20 mouse cellular contexts compared by ENCODE assay signal in genomic region chr4:62991336-62991735, GRCm38 (mm10). TPM values are rescaled to one million over a fixed set of nuclear protein-coding genes. Genes with fewer than 3 reads are reported as not detected.
DNase-seq lines count a peak whose midpoint lies in the region; ATAC-seq lines count a peak whose summit lies in the region.
"Had no signal": no experiment of that assay in that cellular context is flagged by ENCODE, and none has a peak within 500 bp of the region (broad histone marks: within the 10 kb centered on the region; RNA-seq: fewer than 3 reads in every experiment).

No protein-coding gene starts in this region.

- 82% methylated on average over 11 of the region's 11 CpGs for WGBS in heart, embryonic 11.5 days (ENCODE audit: insufficient replicate concordance)
- WGBS in liver, embryonic 11.5 days, result 87% methylated on average over 11 of the region's 11 CpGs
- WGBS in liver, embryonic 12.5 days (ENCODE audit: insufficient replicate concordance), result 76% methylated on average over 11 of the region's 11 CpGs
- 87% methylated on average over 11 of the region's 11 CpGs for WGBS in kidney, embryonic 14.5 days

- no peaks in the 10 kb centered on the region for H3K27me3 ChIP-seq in heart, embryonic 11.5 days (ENCODE audit: control insufficient read depth, insufficient read depth, low read length)
- H3K27me3 ChIP-seq in liver, embryonic 11.5 days (replicated peaks; ENCODE audit: control insufficient read depth, insufficient read depth, low read length), result no peaks in the 10 kb centered on the region
- H3K27me3 ChIP-seq in liver, embryonic 12.5 days (replicated peaks), result no peaks in the 10 kb centered on the region
- no peaks in the 10 kb centered on the region for H3K27me3 ChIP-seq in kidney, embryonic 14.5 days (ENCODE audit: control insufficient read depth, insufficient read depth, low read length)
- H3K27me3 ChIP-seq: heart, embryonic 12.5 days; intestine, embryonic 15.5 days had no signal

- no peak for ATAC-seq in heart, embryonic 11.5 days (replicated peaks; ENCODE audit: insufficient number of reproducible peaks, low FRiP score, low TSS enrichment)
- ATAC-seq in liver, embryonic 11.5 days (replicated peaks; ENCODE audit: low FRiP score), result no peak
- ATAC-seq in liver, embryonic 12.5 days, result no peak
- no peak for ATAC-seq in kidney, embryonic 14.5 days (ENCODE audit: low FRiP score, low TSS enrichment)
- ATAC-seq: CD4-positive, CD25-positive, alpha-beta regulatory T cell, adult 4 months; intestine, embryonic 15.5 days had no signal

- no peaks in the 10 kb centered on the region for H3K9me3 ChIP-seq in heart, embryonic 11.5 days (replicated peaks; ENCODE audit: control insufficient read depth, low read length)
- no peaks in the 10 kb centered on the region for H3K9me3 ChIP-seq in liver, embryonic 11.5 days (ENCODE audit: control insufficient read depth, low read length)
- no peaks in the 10 kb centered on the region for H3K9me3 ChIP-seq in liver, embryonic 12.5 days (replicated peaks)
- no peaks in the 10 kb centered on the region for H3K9me3 ChIP-seq in kidney, embryonic 14.5 days (ENCODE audit: control insufficient read depth, low read length)
- H3K9me3 ChIP-seq: intestine, embryonic 15.5 days had no signal

- H3K27ac ChIP-seq in heart, embryonic 11.5 days (ENCODE audit: low read depth, low read length), result no peak overlapping the region
- no peak overlapping the region for H3K27ac ChIP-seq in liver, embryonic 11.5 days (ENCODE audit: low read depth, low read length)
- no peak overlapping the region for H3K27ac ChIP-seq in liver, embryonic 12.5 days
- no peak overlapping the region for H3K27ac ChIP-seq in kidney, embryonic 14.5 days (ENCODE audit: low read depth, low read length)
- H3K27ac ChIP-seq: embryonic facial prominence, embryonic 10.5 days; heart, adult 2 months; intestine, embryonic 15.5 days had no signal

- peak; percentile 40 to 59 for DNase-seq in cerebellum, postnatal 10 days
- no peak for DNase-seq in cerebellum, postnatal 14 days
- peak; percentile 87 for DNase-seq in heart, adult 11 months
- peak; percentile 17 for DNase-seq in liver, embryonic 11.5 days (ENCODE audit: low spot score)
- DNase-seq in brain, adult 2 months (ENCODE audit: low read depth, low spot score), result peak; percentile 10
- DNase-seq: adrenal gland, adult 8-10 months; adrenal gland, postnatal 36 days; B cell, adult 2 months; cerebellum, adult 11-12 months; cerebellum, adult 9-10 months; gastrocnemius, postnatal 10 days; heart, adult 2 months had no signal

- no peak overlapping the region for H3K9ac ChIP-seq in heart, embryonic 11.5 days (ENCODE audit: low read depth, low read length)
- H3K9ac ChIP-seq in liver, embryonic 11.5 days (ENCODE audit: low read depth, low read length), result no peak overlapping the region
- H3K9ac ChIP-seq in liver, embryonic 12.5 days, result no peak overlapping the region
- no peak overlapping the region for H3K9ac ChIP-seq in kidney, embryonic 14.5 days (ENCODE audit: low read depth, low read length)
- H3K9ac ChIP-seq: heart, embryonic 12.5 days; intestine, embryonic 15.5 days had no signal

- H3K36me3 ChIP-seq in heart, embryonic 11.5 days (ENCODE audit: control insufficient read depth, insufficient read depth, low read length), result no peaks in the 10 kb centered on the region
- no peaks in the 10 kb centered on the region for H3K36me3 ChIP-seq in liver, embryonic 11.5 days (ENCODE audit: control insufficient read depth, insufficient read depth, low read length)
- 0 out of 2 replicates have a peak, but pooled peaks cover 2% of the 10 kb centered on the region for H3K36me3 ChIP-seq in liver, embryonic 12.5 days
- H3K36me3 ChIP-seq in kidney, embryonic 14.5 days (ENCODE audit: control insufficient read depth, insufficient read depth, low read length), result no peaks in the 10 kb centered on the region
- H3K36me3 ChIP-seq: G1E; intestine, embryonic 15.5 days had no signal

- H3K4me1 ChIP-seq in heart, embryonic 11.5 days (ENCODE audit: control insufficient read depth, insufficient read depth, low read length), result peaks cover 6% of the 10 kb centered on the region; the same call in 1 of the 2 replicates
- H3K4me1 ChIP-seq in liver, embryonic 11.5 days (replicated peaks; ENCODE audit: control insufficient read depth, insufficient read depth, low read length), result peaks cover 10% of the 10 kb centered on the region
- no peaks in the 10 kb centered on the region for H3K4me1 ChIP-seq in liver, embryonic 12.5 days
- no peaks in the 10 kb centered on the region; the same call in 1 of the 2 replicates for H3K4me1 ChIP-seq in kidney, embryonic 14.5 days (ENCODE audit: control insufficient read depth, insufficient read depth, low read length)
- H3K4me1 ChIP-seq: embryonic facial prominence, embryonic 10.5 days; intestine, embryonic 15.5 days had no signal

- H3K4me3 ChIP-seq in heart, embryonic 11.5 days (ENCODE audit: low read depth, low read length), result no peak overlapping the region
- no peak overlapping the region for H3K4me3 ChIP-seq in liver, embryonic 11.5 days (ENCODE audit: low read depth, low read length)
- no peak overlapping the region for H3K4me3 ChIP-seq in liver, embryonic 12.5 days
- no peak overlapping the region for H3K4me3 ChIP-seq in kidney, embryonic 14.5 days (ENCODE audit: low read length)
- H3K4me3 ChIP-seq: embryonic facial prominence, embryonic 10.5 days; heart, adult 2 months; heart, embryonic 12.5 days; intestine, embryonic 15.5 days had no signal

- no peak overlapping the region for H3K4me2 ChIP-seq in heart, embryonic 11.5 days
- H3K4me2 ChIP-seq in liver, embryonic 11.5 days, result no peak overlapping the region
- H3K4me2 ChIP-seq in liver, embryonic 12.5 days, result no peak overlapping the region
- H3K4me2 ChIP-seq in kidney, embryonic 14.5 days (replicated peaks; ENCODE audit: low read depth, low read length), result no peak overlapping the region
- H3K4me2 ChIP-seq: heart, embryonic 12.5 days; intestine, embryonic 15.5 days had no signal

RNA-seq across cellular contexts. Expression of gene Zfp618, which starts 26.0 kb away (rescaled TPM):
- polyA plus RNA-seq in heart, embryonic 11.5 days (2014; fragmentation: Nextera tagmentation; extraction: Ambion mirVana), result 11.6 and 12.3 TPM in 2 replicates
- polyA plus RNA-seq in liver, embryonic 11.5 days (2014; fragmentation: Nextera tagmentation; extraction: Ambion mirVana), result 9.8 and 12.9 TPM in 2 replicates
- 4.4 and 5.8 TPM in 2 replicates for polyA plus RNA-seq in liver, embryonic 12.5 days (2016; fragmentation: Nextera tagmentation; extraction: Ambion mirVana)
- 31.5 and 41.1 TPM in 2 replicates for polyA plus RNA-seq in kidney, embryonic 14.5 days (2014; fragmentation: Nextera tagmentation; extraction: Ambion mirVana)
- polyA plus RNA-seq: G1E had no signal

Comparison
In these comparisons a context has a peak if more than half of its experiments do, and no peak if none do; other contexts are left out.
1. DNase-seq: peak in cerebellum, postnatal 10 days (2 of 2), heart, adult 11 months (single experiment), liver, embryonic 11.5 days (single experiment) and brain, adult 2 months (single experiment); none in cerebellum, postnatal 14 days (0 of 2).